Mouse (Mus musculus) myocyte (in vitro differentiated cells): ENCODE results near the gene 4931406P16Rik. TPM values are rescaled to one million over a fixed set of nuclear protein-coding genes. Genes with fewer than 3 reads are reported as not detected.
"Not testable (repeated sequence)": the region's sequence is repeated elsewhere in the genome, so short reads cannot be mapped to it uniquely, and the experiment has no call there.

Source experiments
- H3K27me3 ChIP-seq: one replicate; pipeline ENCODE4 v1.6.1; 2011; ENCODE audit not compliant: control insufficient read depth, insufficient read depth, insufficient read length
- H3K36me3 ChIP-seq: one replicate; pipeline ENCODE4 v1.6.1; 2011; ENCODE audit not compliant: control insufficient read depth, insufficient read depth
- H3K4me2 ChIP-seq: one replicate; pipeline ENCODE4 v1.6.1; 2011; ENCODE audit warnings: low read depth, control low read depth
- H3K4me3 ChIP-seq: one replicate; pipeline ENCODE4 v1.5.1; 2011; ENCODE audit warnings: mild to moderate bottlenecking, control low read depth, moderate library complexity
- H3K79me2 ChIP-seq: one replicate; pipeline ENCODE4 v1.6.1; 2011; ENCODE audit not compliant: control insufficient read depth, insufficient read depth
- H3ac ChIP-seq: one replicate; pipeline ENCODE4 v1.6.1; 2011; ENCODE audit not compliant: control insufficient read depth, insufficient read length
- CEBPB ChIP-seq: IDR thresholded peaks from 2 replicates; pipeline ENCODE4 v1.6.1; 2011; ENCODE audit warnings: mild to moderate bottlenecking, moderate library complexity; ENCODE audit not compliant: poor library complexity, insufficient read depth, severe bottlenecking
- E2F4 ChIP-seq: IDR thresholded peaks from one replicate; pipeline ENCODE4 v1.6.1; 2011; ENCODE audit warnings: mild to moderate bottlenecking, control low read depth, moderate library complexity; ENCODE audit not compliant: insufficient read depth
- MAX ChIP-seq: IDR thresholded peaks from one replicate; pipeline ENCODE4 v1.6.1; 2011; ENCODE audit warnings: low read depth, mild to moderate bottlenecking, control low read depth
- MYOD1 ChIP-seq, 3 experiments: IDR thresholded peaks; one replicate each; pipeline ENCODE4 v1.6.1; 2011; ENCODE audit warnings: control low read depth in 2 of 3, low read depth in 2 of 3, mild to moderate bottlenecking in 2 of 3, moderate library complexity in 1 of 3; ENCODE audit not compliant: insufficient read length in 2 of 3, control insufficient read depth in 1 of 3
- MYOG ChIP-seq, 3 experiments: IDR thresholded peaks; one replicate each; pipeline ENCODE4 v1.6.1; 2011; ENCODE audit warnings: control low read depth in 2 of 3, low read depth in 2 of 3, mild to moderate bottlenecking in 2 of 3; ENCODE audit not compliant: insufficient read length in 2 of 3, control insufficient read depth in 1 of 3, insufficient read depth in 1 of 3
- POLR2A ChIP-seq: IDR thresholded peaks from one replicate; pipeline ENCODE4 v1.6.1; 2011; ENCODE audit warnings: low read depth, mild to moderate bottlenecking, control low read depth, moderate library complexity; ENCODE audit not compliant: insufficient read length
- POLR2AphosphoS2 ChIP-seq: IDR thresholded peaks from one replicate; pipeline ENCODE4 v1.6.1; 2011; ENCODE audit warnings: low read depth, control low read depth; ENCODE audit not compliant: insufficient read length
- REST ChIP-seq: IDR thresholded peaks from one replicate; pipeline ENCODE4 v1.6.1; 2011; ENCODE audit warnings: mild to moderate bottlenecking, control low read depth, moderate library complexity; ENCODE audit not compliant: insufficient read depth, insufficient read length
- SRF ChIP-seq: IDR thresholded peaks from one replicate; pipeline ENCODE4 v1.6.1; 2011; ENCODE audit warnings: low read depth; ENCODE audit not compliant: control insufficient read depth, insufficient read length
- TCF12 ChIP-seq: IDR thresholded peaks from one replicate; pipeline ENCODE4 v1.6.1; 2011; ENCODE audit warnings: mild to moderate bottlenecking, control low read depth; ENCODE audit not compliant: poor library complexity, insufficient read depth, severe bottlenecking
- TCF3 ChIP-seq: IDR thresholded peaks from one replicate; pipeline ENCODE4 v1.6.1; 2011; ENCODE audit warnings: low read depth, control low read depth; ENCODE audit not compliant: insufficient read length
- USF1 ChIP-seq: IDR thresholded peaks from one replicate; pipeline ENCODE4 v1.6.1; 2011; ENCODE audit warnings: low read depth, mild to moderate bottlenecking, control low read depth, moderate library complexity
- polyA plus RNA-seq: library from polyadenylated mRNA; unstranded; fragments of >200 nt; fragmentation: generic; extraction: Trizol; gene quantifications from one replicate; pipeline ENCODE4 v1.2.1, GENCODE M21; 2012; ENCODE audit warnings: missing spikeins

4931406P16Rik gene
- polyA plus RNA-seq, 1 experiment: 14.5 TPM

DNA sequence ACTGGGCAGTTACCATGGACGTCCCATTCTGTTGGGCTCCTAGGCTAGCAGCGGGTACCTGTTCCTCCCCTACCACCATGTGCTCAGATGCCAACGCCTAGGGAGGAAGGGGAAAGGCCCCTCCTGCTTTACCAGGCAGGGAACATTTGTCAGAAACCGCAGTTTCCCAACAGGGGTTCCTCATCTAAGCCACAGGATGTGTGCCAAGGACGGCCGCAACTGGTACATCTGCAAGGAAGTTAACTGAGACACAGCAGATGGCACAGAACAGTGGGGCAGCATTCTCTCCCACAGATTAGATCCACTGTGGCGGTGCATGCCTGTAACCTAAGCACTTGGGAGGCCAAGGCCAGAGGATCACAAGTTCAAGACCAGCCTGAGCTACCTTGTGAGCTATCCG is 98.7 kb downstream of the 4931406P16Rik start:
- no peaks in the 10 kb centered on the region for H3K79me2 ChIP-seq
- no peak overlapping the region for H3K4me3 ChIP-seq
- no peaks in the 10 kb centered on the region for H3K27me3 ChIP-seq
- no peak overlapping the region for H3ac ChIP-seq
- no peak overlapping the region for H3K4me2 ChIP-seq
- H3K36me3 ChIP-seq: peaks cover 57% of the 10 kb centered on the region
- TF ChIP-seq TCF12 (no peak), TCF3 (no peak), MYOD1 (IDR thresholded peaks at IDR 0.05; ENCODE audit: control insufficient read depth in 1 of 3, insufficient read length in 2 of 3, low read depth in 2 of 3) (no peak), CEBPB (no peak)

DNA sequence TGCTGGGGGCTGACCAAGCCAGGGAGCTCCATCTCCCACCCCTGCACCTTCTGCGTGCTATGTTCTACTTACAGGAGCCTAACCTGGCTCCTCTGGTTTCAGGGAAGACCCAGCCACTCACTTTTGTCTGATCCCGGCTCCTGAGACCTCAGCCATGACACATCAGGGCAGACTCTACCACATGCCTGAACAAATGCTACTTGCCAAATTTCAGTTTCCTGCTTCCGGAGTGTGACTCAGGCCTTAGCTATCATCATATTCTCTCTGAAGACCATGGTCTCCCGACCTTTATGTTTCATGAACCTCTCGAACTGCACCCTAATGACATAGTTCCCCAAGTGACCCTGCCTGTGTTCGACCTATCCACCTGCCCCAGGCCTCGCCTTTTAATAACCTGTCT is 100.1 kb downstream of the 4931406P16Rik start:
- H3K27me3 ChIP-seq: no peaks in the 10 kb centered on the region

DNA sequence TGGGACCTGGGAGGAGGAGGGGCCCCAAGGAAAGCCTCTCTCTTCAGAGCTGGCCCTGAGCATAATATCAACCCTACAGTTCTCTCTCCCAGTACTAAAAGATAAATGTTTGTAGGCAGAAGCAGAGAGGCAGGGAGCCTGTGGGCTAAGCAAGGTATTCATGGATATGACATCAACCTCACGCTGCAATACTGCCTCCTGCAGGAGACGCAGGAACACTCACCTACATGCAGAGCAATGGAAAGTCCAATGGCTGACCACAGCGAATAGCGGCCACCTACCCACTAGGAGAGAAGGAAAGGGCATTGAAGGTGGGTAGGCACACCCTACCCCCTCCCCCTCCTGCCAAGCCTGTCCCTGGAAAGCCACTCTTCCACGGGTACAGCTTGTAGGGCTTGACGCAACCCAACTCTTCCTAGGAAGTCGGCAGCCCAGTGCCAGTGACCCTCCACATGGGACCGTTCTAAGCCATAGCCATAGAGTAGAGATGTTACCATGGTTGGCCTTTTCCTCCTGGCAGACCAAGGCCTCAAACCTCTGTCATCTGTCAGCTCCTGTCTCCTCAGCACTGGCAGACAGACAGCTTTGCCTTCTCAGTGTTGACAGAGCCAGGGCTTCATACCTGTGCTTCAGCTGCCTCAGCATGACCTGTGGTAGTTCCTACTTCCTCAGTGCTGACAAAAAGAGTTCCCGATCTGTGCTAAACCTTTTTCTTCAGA is 105.2 kb downstream of the 4931406P16Rik start:
- Histone ChIP-seq H3K4me3 (no peak overlapping the region), H3K36me3 (peaks cover 70% of the 10 kb centered on the region), H3K4me2 (no peak overlapping the region), H3ac (no peak overlapping the region), H3K79me2 (no peaks in the 10 kb centered on the region), H3K27me3 (no peaks in the 10 kb centered on the region)
- TF ChIP-seq SRF (no peak), POLR2A (no peak), USF1 (no peak), TCF3 (no peak), REST (no peak), CEBPB (no peak), MYOG (IDR thresholded peaks at IDR 0.05; ENCODE audit: control insufficient read depth in 1 of 3, insufficient read depth in 1 of 3, insufficient read length in 2 of 3, low read depth in 2 of 3) (no peak), E2F4 (no peak), MAX (no peak), MYOD1 (IDR thresholded peaks at IDR 0.05; ENCODE audit: control insufficient read depth in 1 of 3, insufficient read length in 2 of 3, low read depth in 2 of 3) (no peak), POLR2AphosphoS2 (no peak), TCF12 (no peak)

More for the DNA sequence above, 100.1 kb downstream of the 4931406P16Rik start:
- Histone ChIP-seq H3ac (no peak overlapping the region), H3K4me3 (no peak overlapping the region), H3K36me3 (peaks cover 58% of the 10 kb centered on the region), H3K79me2 (no peaks in the 10 kb centered on the region), H3K4me2 (no peak overlapping the region)
- TF ChIP-seq USF1 (no peak), REST (no peak), MAX (no peak), MYOD1 (IDR thresholded peaks at IDR 0.05; ENCODE audit: control insufficient read depth in 1 of 3, insufficient read length in 2 of 3, low read depth in 2 of 3) (no peak), E2F4 (no peak), SRF (no peak), POLR2A (no peak), CEBPB (no peak), MYOG (IDR thresholded peaks at IDR 0.05; ENCODE audit: control insufficient read depth in 1 of 3, insufficient read depth in 1 of 3, insufficient read length in 2 of 3, low read depth in 2 of 3) (no peak), TCF3 (no peak), TCF12 (no peak), POLR2AphosphoS2 (no peak)

- H3K79me2 ChIP-seq: no peaks in the 10 kb centered on the region
- H3K36me3 ChIP-seq: peaks cover 71% of the 10 kb centered on the region
- H3ac ChIP-seq: no peak overlapping the region
- no peak overlapping the region for H3K4me3 ChIP-seq
- TF ChIP-seq USF1 (no peak), TCF12 (no peak), POLR2A (no peak), MYOD1 (IDR thresholded peaks at IDR 0.05; ENCODE audit: control insufficient read depth in 1 of 3, insufficient read length in 2 of 3, low read depth in 2 of 3) (no peak), REST (no peak), SRF (no peak), POLR2AphosphoS2 (no peak), CEBPB (no peak), E2F4 (no peak), MYOG (IDR thresholded peaks at IDR 0.05; ENCODE audit: control insufficient read depth in 1 of 3, insufficient read depth in 1 of 3, insufficient read length in 2 of 3, low read depth in 2 of 3) (no peak), TCF3 (no peak), MAX (no peak)
- H3K27me3 ChIP-seq: no peaks in the 10 kb centered on the region
- no peak overlapping the region for H3K4me2 ChIP-seq
Measured at GRCm38 (mm10) chr7:34206331-34206730, 107.0 kb downstream of the 4931406P16Rik start.

DNA sequence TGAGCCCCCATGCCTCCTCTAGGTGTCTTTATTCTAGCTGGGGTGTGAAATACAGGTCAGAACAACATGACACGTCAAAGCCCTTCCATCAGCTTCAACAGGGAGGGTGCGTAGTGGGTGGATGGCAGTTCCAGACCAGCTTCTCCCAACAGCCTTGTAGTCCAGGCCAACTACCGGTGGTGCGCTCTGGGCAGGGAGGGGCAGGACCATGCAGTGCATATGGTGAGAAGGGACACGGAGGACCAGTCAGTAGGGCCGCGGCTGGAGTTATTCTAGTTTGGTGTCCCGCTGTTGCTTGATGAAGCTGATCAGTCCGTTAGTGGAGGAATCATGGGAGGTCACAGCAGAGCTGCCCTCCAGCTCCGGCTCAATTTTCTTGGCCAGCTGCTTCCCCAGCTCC is 111.2 kb downstream of the 4931406P16Rik start:
- not testable (repeated sequence) for H3ac ChIP-seq, H3K79me2 ChIP-seq, H3K27me3 ChIP-seq, H3K4me2 ChIP-seq, H3K4me3 ChIP-seq
- peaks cover 43% of the 10 kb centered on the region for H3K36me3 ChIP-seq
